In genomic region chr7:121730225-121730624, GRCm38 (mm10) we compare ENCODE assay signal across 9 mouse cellular contexts. TPM values are rescaled to one million over a fixed set of nuclear protein-coding genes. Genes with fewer than 3 reads are reported as not detected.
DNase-seq lines count a peak whose midpoint lies in the region; ATAC-seq and TF ChIP-seq lines count a peak whose summit lies in the region.
"Had no signal": no experiment of that assay in that cellular context is flagged by ENCODE, and none has a peak within 500 bp of the region (broad histone marks: within the 10 kb centered on the region; RNA-seq: fewer than 3 reads in every experiment).

No protein-coding gene starts in this region.

- no peak overlapping the region for H3K4me3 ChIP-seq in kidney, postnatal 0 days (replicated peaks; ENCODE audit: low read depth, low read length)
- no peak overlapping the region for H3K4me3 ChIP-seq in liver, embryonic 13.5 days (replicated peaks)
- no peak overlapping the region for H3K4me3 ChIP-seq in left cerebral cortex, adult 2 months
- H3K4me3 ChIP-seq: limb, embryonic 15.5 days had no signal

- no peak for ATAC-seq in kidney, postnatal 0 days (replicated peaks; ENCODE audit: low FRiP score, low read depth)
- no peak for ATAC-seq in liver, embryonic 13.5 days (ENCODE audit: low read depth)

- H3K36me3 ChIP-seq in kidney, postnatal 0 days (ENCODE audit: insufficient read depth, low read length): no peaks in the 10 kb centered on the region
- H3K36me3 ChIP-seq in liver, embryonic 13.5 days: no peaks in the 10 kb centered on the region
- H3K36me3 ChIP-seq: limb, embryonic 15.5 days had no signal

- no peak overlapping the region for H3K27ac ChIP-seq in kidney, postnatal 0 days
- no peak overlapping the region for H3K27ac ChIP-seq in liver, embryonic 13.5 days
- no peak overlapping the region for H3K27ac ChIP-seq in left cerebral cortex, adult 2 months
- H3K27ac ChIP-seq: limb, embryonic 15.5 days had no signal

- WGBS in kidney, postnatal 0 days: 14% methylated on average over 5 of the region's 5 CpGs
- 12% methylated on average over 5 of the region's 5 CpGs for WGBS in liver, embryonic 13.5 days (ENCODE audit: insufficient replicate concordance)

- intact Hi-C loops in left cerebral cortex, adult 2 months (cut with DNase I): no loop called here

- H3K9ac ChIP-seq in kidney, postnatal 0 days (ENCODE audit: low read depth, low read length): no peak overlapping the region
- H3K9ac ChIP-seq in liver, embryonic 13.5 days: no peak overlapping the region
- H3K9ac ChIP-seq: limb, embryonic 15.5 days had no signal

- H3K4me1 ChIP-seq in kidney, postnatal 0 days (replicated peaks; ENCODE audit: insufficient read depth, low read length): peaks cover 6% of the 10 kb centered on the region; the same call in 1 of the 2 replicates
- 0 out of 2 replicates have a peak, but pooled peaks cover 3% of the 10 kb centered on the region for H3K4me1 ChIP-seq in liver, embryonic 13.5 days (replicated peaks)

- H3K27me3 ChIP-seq in kidney, postnatal 0 days (ENCODE audit: insufficient read depth, low read length): no peaks in the 10 kb centered on the region
- H3K27me3 ChIP-seq in liver, embryonic 13.5 days: peaks cover 24% of the 10 kb centered on the region

- no peaks in the 10 kb centered on the region for H3K9me3 ChIP-seq in kidney, postnatal 0 days (replicated peaks; ENCODE audit: low read length)
- no peaks in the 10 kb centered on the region for H3K9me3 ChIP-seq in liver, embryonic 13.5 days (replicated peaks)
- H3K9me3 ChIP-seq: limb, embryonic 15.5 days had no signal

- H3K4me2 ChIP-seq in kidney, postnatal 0 days (ENCODE audit: low read length): no peak overlapping the region
- no peak overlapping the region for H3K4me2 ChIP-seq in liver, embryonic 13.5 days
- H3K4me2 ChIP-seq: limb, embryonic 15.5 days had no signal

- DNase-seq in kidney, postnatal 0 days (ENCODE audit: low spot score): peak; percentile 81
- no peak for DNase-seq in kidney, adult 18-20 months
- DNase-seq in Muller cell, postnatal 12 days (ENCODE audit: inconsistent ontology term): peak; percentile 44
- DNase-seq in c-Kit-positive CD71-positive TER-119-negative erythroid progenitor cells, embryonic 14.5 days (ENCODE audit: low read depth): peak; percentile 25
- DNase-seq in liver, embryonic 13.5 days: peak; percentile 12
- peak; percentile 12 for DNase-seq in thymus, postnatal 36 days
- DNase-seq in left cerebral cortex, adult 2 months (ENCODE audit: extremely low spot score in 1 of 2, low spot score in 2 of 2): no peak
- DNase-seq in left cerebral cortex, adult 18-20 months (ENCODE audit: low spot score in 2 of 2): no peak

- peak; percentile 58 for TF ChIP-seq CTCF in kidney, postnatal 0 days (IDR thresholded peaks at IDR 0.05; ENCODE audit: low read depth)
- no peak; the same call in 1 of the 2 replicates for TF ChIP-seq CTCF in left cerebral cortex, adult 2 months (IDR thresholded peaks at IDR 0.05)

RNA-seq across cellular contexts. Expression of gene Scnn1g, which starts 4.1 kb away (rescaled TPM):
- polyA plus RNA-seq in kidney, postnatal 0 days (2015; fragmentation: Nextera tagmentation; extraction: Ambion mirVana): 59.7 and 64.2 TPM in 2 replicates
- not detected in 2 replicates for polyA plus RNA-seq in liver, embryonic 13.5 days (2015; fragmentation: Nextera tagmentation; extraction: Ambion mirVana)
- under 1 TPM; 0.11 to 0.12 TPM for total RNA-seq in left cerebral cortex, adult 2 months (2021)
- total RNA-seq in left cerebral cortex, adult 18-20 months (2021): under 1 TPM; 0.14 to 0.28 TPM

RNA-seq across cellular contexts. Expression of gene Usp31, which starts 23.2 kb away (rescaled TPM):
- polyA plus RNA-seq in kidney, postnatal 0 days (2015; fragmentation: Nextera tagmentation; extraction: Ambion mirVana): 1.3 and 1.6 TPM in 2 replicates
- polyA plus RNA-seq in liver, embryonic 13.5 days (2015; fragmentation: Nextera tagmentation; extraction: Ambion mirVana): 1.1 TPM in 2 replicates
- total RNA-seq in left cerebral cortex, adult 2 months (2021): 10 to 100 TPM; 80.8 to 81.3 TPM
- total RNA-seq in left cerebral cortex, adult 18-20 months (2021): 10 to 100 TPM; 73.2 to 75.9 TPM

Comparison
In these comparisons a context has a peak if more than half of its experiments do, and no peak if none do; other contexts are left out.
1. DNase-seq: peak in kidney, postnatal 0 days (single experiment), Muller cell, postnatal 12 days (single experiment), c-Kit-positive CD71-positive TER-119-negative erythroid progenitor cells, embryonic 14.5 days (single experiment), liver, embryonic 13.5 days (single experiment) and thymus, postnatal 36 days (2 of 2); none in kidney, adult 18-20 months (single experiment), left cerebral cortex, adult 2 months (0 of 2) and left cerebral cortex, adult 18-20 months (0 of 2).